ENCODE assay signal across 8 mouse cellular contexts in the genomic region with DNA sequence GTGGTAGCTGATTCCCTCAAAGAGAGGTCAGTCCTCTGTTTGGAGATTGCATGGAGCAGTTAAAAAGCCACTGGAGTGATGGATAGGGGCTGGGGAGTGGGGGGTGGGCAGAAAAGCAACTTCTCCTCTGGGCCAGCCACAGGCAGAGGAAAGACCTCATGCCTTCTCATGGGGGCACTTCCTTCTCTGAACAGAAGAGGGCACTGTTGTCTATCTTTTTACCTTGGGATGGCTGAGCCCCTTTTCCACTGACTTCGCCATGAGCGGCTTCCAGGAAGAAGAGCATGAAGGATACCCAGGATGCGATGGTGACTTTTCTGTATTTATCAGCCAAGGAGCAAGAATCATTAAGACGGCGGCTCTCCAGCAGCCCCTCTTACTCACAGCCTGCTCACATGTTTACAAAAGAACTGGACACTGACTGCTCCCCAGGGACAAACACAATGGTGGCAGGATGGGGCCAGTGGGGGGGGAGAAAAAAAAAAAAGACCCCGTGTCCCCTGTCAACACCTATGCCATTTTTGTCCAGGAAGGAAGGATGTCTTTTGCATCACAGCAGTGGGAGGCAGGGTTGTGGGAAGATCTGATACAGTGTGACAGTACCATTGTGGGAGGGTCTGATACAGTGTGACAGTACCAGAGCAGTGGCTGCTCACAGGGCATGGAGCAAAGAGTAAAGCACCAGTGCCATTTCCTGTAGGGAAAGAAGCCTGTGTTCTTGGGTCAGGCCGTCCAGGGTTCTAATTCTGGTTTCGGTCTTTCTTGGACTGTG. TPM values are rescaled to one million over a fixed set of nuclear protein-coding genes. Genes with fewer than 3 reads are reported as not detected.
A peak's percentile ranks its signal among the peaks of the same experiment; 100 is the strongest.
DNase-seq lines count a peak whose midpoint lies in the region; ATAC-seq and TF ChIP-seq lines count a peak whose summit lies in the region.

No protein-coding gene starts in this region.

- peak overlapping the region; percentile 23 for H3K4me3 ChIP-seq in forebrain, embryonic 15.5 days
- no peak overlapping the region for H3K4me3 ChIP-seq in lung, postnatal 0 days (ENCODE audit: low read depth, low read length)

- WGBS in forebrain, embryonic 15.5 days: 10% methylated on average over 8 of the region's 8 CpGs
- 6% methylated on average over 8 of the region's 8 CpGs for WGBS in lung, postnatal 0 days

- H3K4me1 ChIP-seq in forebrain, embryonic 15.5 days: peaks cover 21% of the 10 kb centered on the region
- no peaks in the 10 kb centered on the region for H3K4me1 ChIP-seq in lung, postnatal 0 days (ENCODE audit: insufficient read depth, low read depth, low read length)

- no peak for TF ChIP-seq EP300 in lung, postnatal 0 days (IDR thresholded peaks at IDR 0.05)

- no peaks in the 10 kb centered on the region for H3K27me3 ChIP-seq in forebrain, embryonic 15.5 days
- no peaks in the 10 kb centered on the region for H3K27me3 ChIP-seq in lung, postnatal 0 days (replicated peaks; ENCODE audit: insufficient read depth, low read length)

- TF ChIP-seq CTCF in lung, postnatal 0 days (IDR thresholded peaks at IDR 0.05): peak; percentile 92

- H3K9ac ChIP-seq in forebrain, embryonic 15.5 days (replicated peaks): peak overlapping the region; percentile 28; the same call in 1 of the 2 replicates
- H3K9ac ChIP-seq in lung, postnatal 0 days (replicated peaks; ENCODE audit: low read depth): no peak overlapping the region

- ATAC-seq in forebrain, embryonic 15.5 days (replicated peaks): peak; percentile 64
- peak; percentile 61 to 67; a peak in 3 of 4 replicates for ATAC-seq in hematopoietic stem cell, adult 5-6 weeks (replicated peaks in 1 of 2; ENCODE audit: insufficient read depth in 1 of 2, low FRiP score in 2 of 2, low TSS enrichment in 1 of 2, low read depth in 1 of 2, poor library complexity in 2 of 2, severe bottlenecking in 2 of 2)
- peak; percentile 44 for ATAC-seq in lung, postnatal 0 days

- DNase-seq in Muller cell, postnatal 12 days (ENCODE audit: inconsistent ontology term): peak; percentile 73
- peak; percentile 68 for DNase-seq in cerebellum, adult 11-12 months
- DNase-seq in layer of hippocampus, postnatal 10 days (ENCODE audit: low spot score in 2 of 2): peak; percentile 84 to 87
- DNase-seq in lung, postnatal 0 days (ENCODE audit: low spot score): peak; percentile 86
- DNase-seq in ovary, postnatal 10 days (ENCODE audit: low spot score): peak; percentile 42
- DNase-seq in thymus, postnatal 14 days: peak; percentile 80

- no peaks in the 10 kb centered on the region for H3K36me3 ChIP-seq in forebrain, embryonic 15.5 days
- no peaks in the 10 kb centered on the region for H3K36me3 ChIP-seq in lung, postnatal 0 days (ENCODE audit: insufficient read depth, low read length)

- no peaks in the 10 kb centered on the region for H3K9me3 ChIP-seq in forebrain, embryonic 15.5 days
- H3K9me3 ChIP-seq in lung, postnatal 0 days (ENCODE audit: low read length): no peaks in the 10 kb centered on the region

- H3K4me2 ChIP-seq in forebrain, embryonic 15.5 days (replicated peaks): peak overlapping the region; percentile 45
- peak overlapping the region; percentile 35 for H3K4me2 ChIP-seq in lung, postnatal 0 days (replicated peaks; ENCODE audit: low read depth, low read length)

- H3K27ac ChIP-seq in forebrain, embryonic 15.5 days (replicated peaks): no peak overlapping the region
- no peak overlapping the region for H3K27ac ChIP-seq in lung, postnatal 0 days (ENCODE audit: low read length)

RNA-seq across cellular contexts. Expression of a gene that starts 4.1 kb away (rescaled TPM):
- 23.4 and 26.9 TPM in 2 replicates for polyA plus RNA-seq in forebrain, embryonic 15.5 days (2015; fragmentation: Nextera tagmentation; extraction: Ambion mirVana)
- 26.4 and 27.5 TPM in 2 replicates for total RNA-seq in hematopoietic stem cell, adult 5-6 weeks (2017)
- 10 to 100 TPM; 88.0 to 92.7 TPM for total RNA-seq in layer of hippocampus, postnatal 10 days (2021)
- polyA plus RNA-seq in lung, postnatal 0 days (2015; fragmentation: Nextera tagmentation; extraction: Ambion mirVana): 31.4 and 33.8 TPM in 2 replicates

RNA-seq across cellular contexts. Expression of a gene that starts 25.2 kb away (rescaled TPM):
- 1.1 and 2.1 TPM in 2 replicates for polyA plus RNA-seq in forebrain, embryonic 15.5 days (2015; fragmentation: Nextera tagmentation; extraction: Ambion mirVana)
- 0.31 TPM in 1 of 2 replicates, not detected in the other for total RNA-seq in hematopoietic stem cell, adult 5-6 weeks (2017)
- 1 to 10 TPM; 1.0 to 1.6 TPM for total RNA-seq in layer of hippocampus, postnatal 10 days (2021)
- polyA plus RNA-seq in lung, postnatal 0 days (2015; fragmentation: Nextera tagmentation; extraction: Ambion mirVana): 3.5 and 4.9 TPM in 2 replicates

RNA-seq across cellular contexts. Expression of a gene that starts 42.8 kb away (rescaled TPM):
- 230 and 237 TPM in 2 replicates for polyA plus RNA-seq in forebrain, embryonic 15.5 days (2015; fragmentation: Nextera tagmentation; extraction: Ambion mirVana)
- total RNA-seq in hematopoietic stem cell, adult 5-6 weeks (2017): 91.6 and 97.6 TPM in 2 replicates
- 100 to 1,000 TPM; 127 to 134 TPM for total RNA-seq in layer of hippocampus, postnatal 10 days (2021)
- polyA plus RNA-seq in lung, postnatal 0 days (2015; fragmentation: Nextera tagmentation; extraction: Ambion mirVana): 85.7 and 92.9 TPM in 2 replicates

RNA-seq across cellular contexts. Expression of a gene that starts 48.4 kb away (rescaled TPM):
- 90.5 and 91.3 TPM in 2 replicates for polyA plus RNA-seq in forebrain, embryonic 15.5 days (2015; fragmentation: Nextera tagmentation; extraction: Ambion mirVana)
- 6.9 and 10.7 TPM in 2 replicates for total RNA-seq in hematopoietic stem cell, adult 5-6 weeks (2017)
- total RNA-seq in layer of hippocampus, postnatal 10 days (2021): 10 to 100 TPM; 25.6 to 27.9 TPM
- 58.6 and 59.9 TPM in 2 replicates for polyA plus RNA-seq in lung, postnatal 0 days (2015; fragmentation: Nextera tagmentation; extraction: Ambion mirVana)

RNA-seq across cellular contexts. Expression of a gene that starts 49.4 kb away (rescaled TPM):
- polyA plus RNA-seq in forebrain, embryonic 15.5 days (2015; fragmentation: Nextera tagmentation; extraction: Ambion mirVana): 294 and 295 TPM in 2 replicates
- 129 and 135 TPM in 2 replicates for total RNA-seq in hematopoietic stem cell, adult 5-6 weeks (2017)
- 100 to 1,000 TPM; 250 to 255 TPM for total RNA-seq in layer of hippocampus, postnatal 10 days (2021)
- polyA plus RNA-seq in lung, postnatal 0 days (2015; fragmentation: Nextera tagmentation; extraction: Ambion mirVana): 99.1 and 113 TPM in 2 replicates
